Mouse (Mus musculus) C2C12 (cell line): ENCODE results near the gene Acad9.

Source experiments
- CEBPB ChIP-seq: IDR thresholded peaks from one replicate; pipeline ENCODE4 v1.6.1; 2011; ENCODE audit warnings: low read depth, mild to moderate bottlenecking, control low read depth, moderate library complexity
- CTCF ChIP-seq: IDR thresholded peaks from one replicate; pipeline ENCODE4 v1.5.1; 2011; ENCODE audit not compliant: control insufficient read depth, insufficient read depth, insufficient read length
- FOSL1 ChIP-seq: IDR thresholded peaks from one replicate; pipeline ENCODE4 v1.8.0; 2011; ENCODE audit warnings: mild to moderate bottlenecking, low read length; ENCODE audit not compliant: poor library complexity, insufficient read depth, severe bottlenecking
- MAX ChIP-seq: IDR thresholded peaks from one replicate; pipeline ENCODE4 v1.6.1; 2011; ENCODE audit warnings: mild to moderate bottlenecking, control low read depth
- MYOD1 ChIP-seq: IDR thresholded peaks from one replicate; pipeline ENCODE4 v1.6.1; 2011; ENCODE audit warnings: low read depth; ENCODE audit not compliant: control insufficient read depth, insufficient read length

DNA sequence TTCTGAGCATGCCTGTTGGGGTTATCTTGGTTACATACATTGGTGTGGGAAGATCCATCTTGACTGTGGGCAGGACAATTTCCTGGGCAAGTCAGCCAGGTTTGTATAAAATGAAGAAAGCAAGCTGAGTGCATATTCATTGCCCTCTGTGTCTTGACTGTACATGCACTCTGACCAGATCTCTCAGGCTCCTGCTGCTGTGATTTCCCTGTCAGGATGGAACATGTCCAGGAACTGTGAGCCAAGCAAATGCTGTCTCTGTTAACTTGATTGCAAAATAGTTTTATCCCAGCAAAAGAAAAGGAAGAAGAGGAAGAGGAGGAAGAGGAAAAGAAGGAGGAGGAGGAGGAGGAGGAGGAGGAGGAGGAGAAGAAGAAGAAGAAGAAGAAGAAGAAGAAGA lies 21.3 kb upstream of the Acad9 start:
- TF ChIP-seq CTCF (no peak), CEBPB (no peak), MYOD1 (no peak), FOSL1 (no peak), MAX (no peak)
